Mouse (Mus musculus) stomach, embryonic 15.5 days (tissue): Measurements from ENCODE around the gene Nrbf2. TPM values are rescaled to one million over a fixed set of nuclear protein-coding genes. Genes with fewer than 3 reads are reported as not detected.

ENCODE experiments used
- ATAC-seq: fragments of 200-750 bp; cut with Nextera tagmentation; 2 replicates; pipeline ENCODE4 v1.8.0; 2017; ENCODE audit warnings: low read depth, moderate number of reproducible peaks, moderate TSS enrichment; ENCODE audit not compliant: insufficient read depth, low FRiP score
- H3K27ac ChIP-seq: fragments of 300-500 bp; sonication (generic); 2 replicates; pipeline ENCODE4 v1.5.1; 2015; ENCODE audit warnings: mild to moderate bottlenecking, inconsistent platforms
- H3K27me3 ChIP-seq: fragments of 300-500 bp; sonication (generic); replicated peaks from 2 replicates; pipeline ENCODE4 v1.6.1; 2015; ENCODE audit warnings: inconsistent platforms
- H3K36me3 ChIP-seq: fragments of 300-500 bp; sonication (generic); 2 replicates; pipeline ENCODE4 v1.6.1; 2015; ENCODE audit warnings: inconsistent platforms
- H3K4me1 ChIP-seq: fragments of 300-500 bp; sonication (generic); 2 replicates; pipeline ENCODE4 v1.6.1; 2015; ENCODE audit warnings: inconsistent platforms
- H3K4me2 ChIP-seq: fragments of 300-500 bp; sonication (generic); 2 replicates; pipeline ENCODE4 v1.6.1; 2015; ENCODE audit warnings: mild to moderate bottlenecking, inconsistent platforms
- H3K4me3 ChIP-seq: fragments of 300-500 bp; sonication (generic); replicated peaks from 2 replicates; pipeline ENCODE4 v1.5.1; 2015; ENCODE audit warnings: inconsistent platforms
- H3K9ac ChIP-seq: fragments of 300-500 bp; sonication (generic); 2 replicates; pipeline ENCODE4 v1.6.1; 2015; ENCODE audit warnings: inconsistent platforms
- H3K9me3 ChIP-seq: fragments of 300-500 bp; sonication (generic); 2 replicates; pipeline ENCODE4 v1.6.1; 2016; ENCODE audit warnings: inconsistent platforms
- whole genome bisulfite sequencing: fragments of 180-500 bp; shearing (Covaris S2); methylation state at CpG from one replicate; pipeline ENCODE4 v1.1.7; 2015; 5-methylcytosine and 5-hydroxymethylcytosine counted together
- polyA plus RNA-seq: library from polyadenylated mRNA; unstranded; fragments of >200 nt; fragmentation: Nextera tagmentation; extraction: Ambion mirVana; gene quantifications from 2 replicates; pipeline ENCODE4 v1.2.1, GENCODE M21; 2015

Gene Nrbf2
- polyA plus RNA-seq, 1 experiment from 2014 or later, result 35.1 TPM

DNA sequence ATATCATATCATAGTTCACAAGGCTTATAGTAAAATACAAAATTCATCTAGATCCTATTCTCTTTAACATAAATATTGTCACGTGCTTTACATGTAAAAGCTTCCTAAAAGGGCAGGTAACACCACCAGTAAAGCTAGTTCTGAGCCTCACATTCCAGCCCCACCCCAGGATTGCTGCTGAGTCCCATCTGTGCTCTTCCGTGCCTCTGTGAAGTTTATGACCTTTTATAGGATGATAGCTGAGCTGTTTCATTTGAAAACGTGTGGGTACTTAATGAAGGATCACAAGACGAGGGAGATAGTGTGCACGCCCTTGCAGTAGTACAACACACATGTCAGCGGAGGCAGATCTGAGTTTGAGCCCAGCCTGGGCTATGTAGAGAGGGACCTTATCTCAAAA is 54.7 kb downstream of the Nrbf2 start:
- H3K4me1 ChIP-seq, result no peaks in the 10 kb centered on the region
- no peak overlapping the region for H3K9ac ChIP-seq
- H3K9me3 ChIP-seq, result no peaks in the 10 kb centered on the region
- no peak overlapping the region for H3K4me2 ChIP-seq
- no peak overlapping the region for H3K4me3 ChIP-seq
- no peaks in the 10 kb centered on the region for H3K27me3 ChIP-seq
- no peak for ATAC-seq
- WGBS, result 72% methylated on average over 6 of the region's 6 CpGs
- H3K36me3 ChIP-seq, result peaks cover 25% of the 10 kb centered on the region
- no peak overlapping the region for H3K27ac ChIP-seq

GRCm38 (mm10) chr10:67226543-67226942 is 58.6 kb downstream of the Nrbf2 start:
- Histone ChIP-seq H3K4me3 (no peak overlapping the region), H3K27ac (no peak overlapping the region), H3K27me3 (no peaks in the 10 kb centered on the region), H3K36me3 (peaks cover 20% of the 10 kb centered on the region), H3K9ac (no peak overlapping the region), H3K9me3 (no peaks in the 10 kb centered on the region), H3K4me1 (no peaks in the 10 kb centered on the region), H3K4me2 (no peak overlapping the region)
- WGBS, result 69% methylated on average over 14 of the region's 14 CpGs
- ATAC-seq, result no peak

DNA sequence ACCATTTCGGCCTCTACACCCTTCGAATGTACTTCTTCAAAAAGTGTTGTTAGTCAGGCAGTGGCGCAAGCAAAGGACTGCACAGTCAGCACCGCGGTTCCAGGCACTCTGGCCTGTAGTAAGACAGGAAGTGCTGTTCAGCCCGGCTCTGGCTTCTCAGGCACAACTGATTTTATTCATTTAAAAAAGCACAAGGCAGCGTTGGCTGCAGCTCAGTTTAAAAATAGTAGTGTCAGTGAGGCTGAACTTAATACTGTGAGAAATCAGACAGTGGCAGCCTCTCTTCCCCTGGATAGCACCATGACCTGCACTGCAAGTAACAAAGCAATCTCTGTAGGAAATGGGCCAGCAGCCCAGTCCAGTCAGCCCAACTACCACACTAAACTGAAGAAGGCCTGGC is 59.0 kb downstream of the Nrbf2 start:
- H3K36me3 ChIP-seq, result peaks cover 20% of the 10 kb centered on the region
- no peak for ATAC-seq

GRCm38 (mm10) chr10:67225528-67225927 is 59.6 kb downstream of the Nrbf2 start:
- H3K4me3 ChIP-seq, result no peak overlapping the region
- no peak overlapping the region for H3K9ac ChIP-seq
- H3K27me3 ChIP-seq, result no peaks in the 10 kb centered on the region
- H3K9me3 ChIP-seq, result no peaks in the 10 kb centered on the region
- WGBS, result 87% methylated on average over 6 of the region's 6 CpGs
- H3K27ac ChIP-seq, result no peak overlapping the region; the same call in 1 of the 2 replicates
- ATAC-seq, result no peak
- peaks cover 17% of the 10 kb centered on the region for H3K36me3 ChIP-seq
- H3K4me2 ChIP-seq, result no peak overlapping the region
- no peaks in the 10 kb centered on the region for H3K4me1 ChIP-seq

More for the DNA sequence above, 59.0 kb downstream of the Nrbf2 start:
- no peaks in the 10 kb centered on the region for H3K9me3 ChIP-seq
- WGBS, result 66% methylated on average over 7 of the region's 7 CpGs
- no peak overlapping the region for H3K4me2 ChIP-seq
- no peak overlapping the region for H3K9ac ChIP-seq
- no peak overlapping the region for H3K4me3 ChIP-seq
- H3K27ac ChIP-seq, result peak overlapping the region; percentile 44
- no peaks in the 10 kb centered on the region for H3K4me1 ChIP-seq
- no peaks in the 10 kb centered on the region for H3K27me3 ChIP-seq

- Histone ChIP-seq H3K4me3 (no peak overlapping the region), H3K9me3 (no peaks in the 10 kb centered on the region), H3K4me1 (no peaks in the 10 kb centered on the region), H3K4me2 (no peak overlapping the region), H3K36me3 (peaks cover 30% of the 10 kb centered on the region), H3K9ac (no peak overlapping the region), H3K27ac (no peak overlapping the region), H3K27me3 (no peaks in the 10 kb centered on the region)
- 67% methylated on average over 3 of the region's 4 CpGs for WGBS
- ATAC-seq, result no peak
These were observed 61.2 kb downstream of the Nrbf2 start for GRCm38 (mm10) chr10:67223942-67224341.

GRCm38 (mm10) chr10:67221284-67221683 is 63.8 kb downstream of the Nrbf2 start:
- H3K4me3 ChIP-seq, result no peak overlapping the region
- no peak overlapping the region for H3K9ac ChIP-seq
- H3K4me2 ChIP-seq, result no peak overlapping the region
- H3K27me3 ChIP-seq, result no peaks in the 10 kb centered on the region
- no peak for ATAC-seq
- H3K9me3 ChIP-seq, result no peaks in the 10 kb centered on the region
- H3K27ac ChIP-seq, result no peak overlapping the region
- no peaks in the 10 kb centered on the region for H3K4me1 ChIP-seq
- 68% methylated on average over 5 of the region's 5 CpGs for WGBS
- peaks cover 34% of the 10 kb centered on the region for H3K36me3 ChIP-seq

- Histone ChIP-seq H3K27me3 (no peaks in the 10 kb centered on the region), H3K9ac (no peak overlapping the region), H3K4me2 (no peak overlapping the region), H3K27ac (no peak overlapping the region), H3K4me3 (no peak overlapping the region), H3K36me3 (peaks cover 25% of the 10 kb centered on the region), H3K9me3 (no peaks in the 10 kb centered on the region), H3K4me1 (no peaks in the 10 kb centered on the region)
- ATAC-seq, result no peak
- WGBS, result 88% methylated on average over 4 of the region's 4 CpGs
These were observed 64.9 kb downstream of the Nrbf2 start for GRCm38 (mm10) chr10:67220251-67220650.

GRCm38 (mm10) chr10:67218873-67219565 is 66.1 kb downstream of the Nrbf2 start:
- Histone ChIP-seq H3K4me3 (no peak overlapping the region), H3K27me3 (no peaks in the 10 kb centered on the region), H3K36me3 (peaks cover 19% of the 10 kb centered on the region; the same call in 1 of the 2 replicates), H3K4me2 (no peak overlapping the region), H3K9me3 (no peaks in the 10 kb centered on the region), H3K9ac (no peak overlapping the region), H3K4me1 (peaks cover 1% of the 10 kb centered on the region; the same call in 1 of the 2 replicates), H3K27ac (no peak overlapping the region)
- ATAC-seq, result no peak
- WGBS, result 93% methylated on average over 18 of the region's 18 CpGs

- Histone ChIP-seq H3K4me1 (peaks cover 2% of the 10 kb centered on the region; the same call in 1 of the 2 replicates), H3K27me3 (no peaks in the 10 kb centered on the region), H3K9me3 (no peaks in the 10 kb centered on the region), H3K36me3 (peaks cover 19% of the 10 kb centered on the region; the same call in 1 of the 2 replicates), H3K27ac (no peak overlapping the region), H3K4me2 (no peak overlapping the region), H3K4me3 (no peak overlapping the region), H3K9ac (no peak overlapping the region)
- 82% methylated on average over 3 of the region's 3 CpGs for WGBS
- ATAC-seq, result no peak
These were observed 68.2 kb downstream of the Nrbf2 start for GRCm38 (mm10) chr10:67216872-67217271.

Other genes starting within 250 kb of the Nrbf2 start
- 39.6 and 40.3 TPM in 2 replicates for gene Jmjd1c, start 189.2 kb downstream of the Nrbf2 start, polyA plus RNA-seq
- 44.3 and 47.6 TPM in 2 replicates for gene Reep3, start 188.4 kb downstream of the Nrbf2 start, polyA plus RNA-seq